In the genomic region with DNA sequence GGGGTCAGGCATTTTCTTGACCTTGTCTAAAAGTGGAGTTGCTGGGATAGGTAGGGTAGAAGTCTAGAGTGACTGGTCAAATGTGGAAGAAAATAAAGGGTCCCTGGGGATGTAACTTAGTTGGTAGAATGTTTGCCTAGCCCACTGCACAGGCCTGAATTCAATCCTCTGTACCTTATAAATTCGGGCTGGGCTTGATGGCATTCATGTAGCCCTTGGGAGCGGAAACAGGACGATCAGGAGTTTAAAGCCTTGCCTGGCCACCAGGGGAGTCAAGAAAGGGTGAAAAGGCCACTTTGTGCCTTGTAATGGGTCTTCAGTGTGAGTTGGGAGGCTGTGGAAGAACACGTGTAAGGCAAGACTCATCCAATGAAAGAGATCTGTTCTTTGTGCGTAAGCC, we compare ENCODE assay signal across 8 mouse cellular contexts. TPM values are rescaled to one million over a fixed set of nuclear protein-coding genes. Genes with fewer than 3 reads are reported as not detected.
DNase-seq lines count a peak whose midpoint lies in the region; ATAC-seq and TF ChIP-seq lines count a peak whose summit lies in the region.

No protein-coding gene starts in this region.

- dilution Hi-C loops in CH12.LX (cut with MboI; ENCODE audit: extremely low pct_ligation_motif_present, extremely low pct_unique_long_range_greater_than_20kb, low sequenced_read_pairs): no loop called here

- H3K9ac ChIP-seq in CH12.LX (ENCODE audit: insufficient read depth, low read depth): peak overlapping the region; percentile 88
- peak overlapping the region; percentile 97 for H3K9ac ChIP-seq in forebrain, embryonic 11.5 days (ENCODE audit: low read length)
- H3K9ac ChIP-seq in liver, embryonic 14.5 days (replicated peaks): peak overlapping the region; percentile 94

- H3K36me3 ChIP-seq in CH12.LX (replicated peaks in 1 of 2; ENCODE audit: control insufficient read depth in 1 of 2, insufficient read depth in 1 of 2, low read length in 1 of 2): peaks cover 0 to 26% of the 10 kb centered on the region in 2 experiments
- no peaks in the 10 kb centered on the region for H3K36me3 ChIP-seq in forebrain, embryonic 11.5 days (ENCODE audit: control insufficient read depth, insufficient read depth, low read length)
- H3K36me3 ChIP-seq in liver, embryonic 14.5 days (replicated peaks; ENCODE audit: control insufficient read depth, insufficient read depth, low read depth): peaks cover 3% of the 10 kb centered on the region; the same call in 1 of the 2 replicates

- peak overlapping the region; percentile 98 for H3K4me2 ChIP-seq in CH12.LX (ENCODE audit: insufficient read depth, low read depth, poor library complexity, severe bottlenecking)
- peak overlapping the region; percentile 89 for H3K4me2 ChIP-seq in forebrain, embryonic 11.5 days (ENCODE audit: low read depth, low read length, severe bottlenecking)
- peak overlapping the region; percentile 79 for H3K4me2 ChIP-seq in liver, embryonic 14.5 days (ENCODE audit: low read depth)

- 6% methylated on average over 5 of the region's 5 CpGs for WGBS in cerebellum, adult 2 months
- WGBS in forebrain, embryonic 11.5 days: 5% methylated on average over 5 of the region's 5 CpGs
- 8% methylated on average over 5 of the region's 5 CpGs for WGBS in liver, embryonic 14.5 days (ENCODE audit: insufficient replicate concordance)

- H3K9me3 ChIP-seq in CH12.LX (replicated peaks; ENCODE audit: low read length): no peaks in the 10 kb centered on the region
- H3K9me3 ChIP-seq in forebrain, embryonic 11.5 days (ENCODE audit: control insufficient read depth, low read length): no peaks in the 10 kb centered on the region
- no peaks in the 10 kb centered on the region for H3K9me3 ChIP-seq in liver, embryonic 14.5 days (ENCODE audit: control insufficient read depth, low read length)

- no peak for ATAC-seq in cerebellum, adult (ENCODE audit: insufficient number of reproducible peaks, low FRiP score, low TSS enrichment)
- ATAC-seq in forebrain, embryonic 11.5 days (replicated peaks; ENCODE audit: low FRiP score): no peak
- ATAC-seq in liver, embryonic 14.5 days (ENCODE audit: insufficient read depth): no peak

- no peak for TF ChIP-seq POLR2A in cerebellum, adult 2 months (IDR thresholded peaks at IDR 0.05; ENCODE audit: borderline replicate concordance, insufficient read depth, low read length)
- 0 out of 2 replicates have a peak, but pooled peaks have one; percentile 23 for TF ChIP-seq POLR2A in CH12.LX (IDR thresholded peaks at IDR 0.05; ENCODE audit: low read depth, low read length)

- in situ Hi-C loops in CH12.LX (cut with MboI; ENCODE audit: low pct_ligation_motif_present, low pct_unique_long_range_greater_than_20kb, low sequenced_read_pairs): no loop called here

- peaks cover 2% of the 10 kb centered on the region; the same call in 1 of the 2 replicates for H3K4me1 ChIP-seq in cerebellum, adult 2 months (ENCODE audit: control insufficient read depth, insufficient read depth, low read length)
- H3K4me1 ChIP-seq in CH12.LX (ENCODE audit: control insufficient read depth in 1 of 2, insufficient read depth in 2 of 2): peaks cover 0 to 46% of the 10 kb centered on the region in 2 experiments; a peak in 3 of 4 replicates
- peaks cover 9% of the 10 kb centered on the region for H3K4me1 ChIP-seq in forebrain, embryonic 11.5 days (replicated peaks; ENCODE audit: control insufficient read depth, insufficient read depth, low read length)
- peaks cover 5 to 9% of the 10 kb centered on the region in 2 experiments for H3K4me1 ChIP-seq in liver, embryonic 14.5 days (replicated peaks; ENCODE audit: control insufficient read depth in 2 of 2, insufficient read depth in 2 of 2, low read length in 1 of 2)

- H3K27ac ChIP-seq in cerebellum, adult 2 months (ENCODE audit: insufficient read depth, low read length): no peak overlapping the region
- peak overlapping the region; percentile 12; the same call in 1 of the 2 replicates for H3K27ac ChIP-seq in CH12.LX (ENCODE audit: insufficient read depth, low read depth)
- no peak overlapping the region for H3K27ac ChIP-seq in forebrain, embryonic 11.5 days (ENCODE audit: low read depth, low read length)
- peak overlapping the region; percentile 3; the same call in 1 of the 2 replicates for H3K27ac ChIP-seq in liver, embryonic 14.5 days

- TF ChIP-seq EP300 in CH12.LX (IDR thresholded peaks at IDR 0.05; ENCODE audit: low read length): no peak
- no peak for TF ChIP-seq EP300 in liver, embryonic 14.5 days (IDR thresholded peaks at IDR 0.05; ENCODE audit: low read depth)

- no peak for DNase-seq in cerebellum, adult 2 months
- no peak for DNase-seq in CH12.LX (ENCODE audit: extremely low read depth)
- DNase-seq in forebrain, embryonic 11.5 days (ENCODE audit: low spot score): no peak
- DNase-seq in liver, embryonic 14.5 days (ENCODE audit: low read depth in 3 of 3, low spot score in 3 of 3): no peak
- no peak for DNase-seq in adrenal gland, postnatal 10 days
- no peak for DNase-seq in frontal cortex, postnatal 10 days (ENCODE audit: low spot score in 2 of 2)
- DNase-seq in urinary bladder, adult 18-20 months (ENCODE audit: low spot score in 2 of 2): no peak

- no peaks in the 10 kb centered on the region for H3K27me3 ChIP-seq in cerebellum, adult 2 months (ENCODE audit: control insufficient read depth, insufficient read depth, low read length)
- no peaks in the 10 kb centered on the region for H3K27me3 ChIP-seq in CH12.LX (replicated peaks)
- H3K27me3 ChIP-seq in forebrain, embryonic 11.5 days (ENCODE audit: control insufficient read depth, insufficient read depth, low read length): no peaks in the 10 kb centered on the region
- H3K27me3 ChIP-seq in liver, embryonic 14.5 days (ENCODE audit: control insufficient read depth, insufficient read depth, low read length): no peaks in the 10 kb centered on the region

- H3K4me3 ChIP-seq in cerebellum, adult 2 months (replicated peaks; ENCODE audit: insufficient read depth, low read depth, low read length): peak overlapping the region; percentile 88
- peak overlapping the region; percentile 83 to 95 (median 83) for H3K4me3 ChIP-seq in CH12.LX (replicated peaks in 1 of 3; ENCODE audit: low read depth in 2 of 3, low read length in 2 of 3, poor library complexity in 1 of 3)
- H3K4me3 ChIP-seq in forebrain, embryonic 11.5 days (ENCODE audit: low read depth, low read length): peak overlapping the region; percentile 93
- H3K4me3 ChIP-seq in liver, embryonic 14.5 days (ENCODE audit: insufficient read depth in 1 of 2, low read depth in 2 of 2, low read length in 2 of 2): peak overlapping the region; percentile 77 to 95

- peaks cover 56% of the 10 kb centered on the region for H3K79me2 ChIP-seq in CH12.LX (replicated peaks; ENCODE audit: control insufficient read depth, extremely low read depth, insufficient read depth, poor library complexity, severe bottlenecking)

- no peak for TF ChIP-seq CTCF in cerebellum, adult 2 months (IDR thresholded peaks at IDR 0.05; ENCODE audit: borderline replicate concordance, insufficient read depth, low read depth, low read length)
- TF ChIP-seq CTCF in CH12.LX (conservative IDR thresholded peaks at IDR 0.05 in 1 of 2, IDR thresholded peaks at IDR 0.05 in 1 of 2; ENCODE audit: low read depth in 2 of 2, low read length in 2 of 2): peak in 1 of 2 experiments; percentile 48; a peak in 2 of 4 replicates
- peak; percentile 40 for TF ChIP-seq CTCF in liver, embryonic 14.5 days (IDR thresholded peaks at IDR 0.05; ENCODE audit: low read depth)

- no peak for TF ChIP-seq RAD21 in CH12.LX (IDR thresholded peaks at IDR 0.05; ENCODE audit: low read depth, low read length)

TF ChIP-seq in CH12.LX, 34 proteins besides CTCF, POLR2A, EP300 and RAD21 (continues in another document):
- TF ChIP-seq SIN3A (IDR thresholded peaks at IDR 0.05; ENCODE audit: low read length) (peak; percentile 24), IRF4 (IDR thresholded peaks at IDR 0.05; ENCODE audit: low read depth, low read length) (no peak), MAFK (IDR thresholded peaks at IDR 0.05; ENCODE audit: insufficient replicate concordance, low read length) (no peak)

RNA-seq across cellular contexts. Expression of a gene that starts 1.1 kb away (rescaled TPM):
- polyA plus RNA-seq in cerebellum, adult 2 months (2012; rRNA removed): 37.9 and 40.7 TPM in 2 replicates
- 144 and 163 TPM in 2 replicates for total RNA-seq in CH12.LX (2012; rRNA removed)
- 115 and 138 TPM in 2 replicates for total RNA-seq in CH12.LX (2014; rRNA removed)
- 223 and 251 TPM in 2 replicates for polyA plus RNA-seq in CH12.LX (2012; ENCODE audit: insufficient read length, low read depth)
- polyA plus RNA-seq in forebrain, embryonic 11.5 days (2014; fragmentation: Nextera tagmentation; extraction: Ambion mirVana): 140 and 150 TPM in 2 replicates
- 9.9 and 23.5 TPM in 2 replicates for polyA plus RNA-seq in liver, embryonic 14.5 days (2012; rRNA removed)
- polyA plus RNA-seq in liver, embryonic 14.5 days (2014; fragmentation: Nextera tagmentation; extraction: Ambion mirVana): 25.0 and 26.0 TPM in 2 replicates
- 10 to 100 TPM; 64.9 to 73.1 TPM for total RNA-seq in adrenal gland, postnatal 10 days (2021)

RNA-seq across cellular contexts. Expression of a gene that starts 12.6 kb away (rescaled TPM):
- 38.5 and 38.9 TPM in 2 replicates for polyA plus RNA-seq in cerebellum, adult 2 months (2012; rRNA removed)
- total RNA-seq in CH12.LX (2012; rRNA removed) (153 and 173 TPM in 2 replicates), CH12.LX (2014; rRNA removed) (244 and 246 TPM in 2 replicates)
- polyA plus RNA-seq in CH12.LX (2012; ENCODE audit: insufficient read length, low read depth): 208 and 217 TPM in 2 replicates
- 17.5 and 26.9 TPM in 2 replicates for polyA plus RNA-seq in forebrain, embryonic 11.5 days (2014; fragmentation: Nextera tagmentation; extraction: Ambion mirVana)
- polyA plus RNA-seq in liver, embryonic 14.5 days (2012; rRNA removed): 7.4 and 10.1 TPM in 2 replicates
- polyA plus RNA-seq in liver, embryonic 14.5 days (2014; fragmentation: Nextera tagmentation; extraction: Ambion mirVana): 4.2 and 4.9 TPM in 2 replicates
- 10 to 100 TPM; 19.2 to 22.9 TPM for total RNA-seq in adrenal gland, postnatal 10 days (2021)

RNA-seq across cellular contexts. Expression of a gene that starts 39.8 kb away (rescaled TPM):
- polyA plus RNA-seq in cerebellum, adult 2 months (2012; rRNA removed): 183 and 215 TPM in 2 replicates
- total RNA-seq in CH12.LX (2012; rRNA removed) (113 and 169 TPM in 2 replicates), CH12.LX (2014; rRNA removed) (61.1 and 77.7 TPM in 2 replicates)
- polyA plus RNA-seq in CH12.LX (2012; ENCODE audit: insufficient read length, low read depth): 145 and 182 TPM in 2 replicates
- polyA plus RNA-seq in forebrain, embryonic 11.5 days (2014; fragmentation: Nextera tagmentation; extraction: Ambion mirVana): 38.6 and 42.9 TPM in 2 replicates
- polyA plus RNA-seq in liver, embryonic 14.5 days (2012; rRNA removed): 14.4 and 15.2 TPM in 2 replicates
- 9.6 and 10.1 TPM in 2 replicates for polyA plus RNA-seq in liver, embryonic 14.5 days (2014; fragmentation: Nextera tagmentation; extraction: Ambion mirVana)
- total RNA-seq in adrenal gland, postnatal 10 days (2021): 100 to 1,000 TPM; 300 to 307 TPM

RNA-seq across cellular contexts. Expression of a gene that starts 59.7 kb away (rescaled TPM):
- polyA plus RNA-seq in cerebellum, adult 2 months (2012; rRNA removed): 9.5 and 10.9 TPM in 2 replicates
- total RNA-seq in CH12.LX (2012; rRNA removed) (1.3 and 4.1 TPM in 2 replicates), CH12.LX (2014; rRNA removed) (0.28 and 0.35 TPM in 2 replicates)
- 0.87 and 0.99 TPM in 2 replicates for polyA plus RNA-seq in CH12.LX (2012; ENCODE audit: insufficient read length, low read depth)
- 33.2 and 33.8 TPM in 2 replicates for polyA plus RNA-seq in forebrain, embryonic 11.5 days (2014; fragmentation: Nextera tagmentation; extraction: Ambion mirVana)
- 7.9 and 8.7 TPM in 2 replicates for polyA plus RNA-seq in liver, embryonic 14.5 days (2012; rRNA removed)
- 18.6 and 18.8 TPM in 2 replicates for polyA plus RNA-seq in liver, embryonic 14.5 days (2014; fragmentation: Nextera tagmentation; extraction: Ambion mirVana)
- total RNA-seq in adrenal gland, postnatal 10 days (2021): 10 to 100 TPM; 45.5 to 50.3 TPM

Comparison
In these comparisons a context has a peak if more than half of its experiments do, and no peak if none do; other contexts are left out.
1. H3K27ac ChIP-seq: peak in CH12.LX (single experiment) and liver, embryonic 14.5 days (single experiment); none in cerebellum, adult 2 months (single experiment) and forebrain, embryonic 11.5 days (single experiment).
2. Peak in every context shown above with its lines, with median percentiles within 50 percentile points of each other: H3K4me3 ChIP-seq, H3K4me2 ChIP-seq and H3K9ac ChIP-seq.